Mouse (Mus musculus) spleen, adult 2 months (tissue): ENCODE measurements around the gene Kcna3. TPM values are rescaled to one million over a fixed set of nuclear protein-coding genes. Genes with fewer than 3 reads are reported as not detected.

Experiments used
- DNase-seq, 2 experiments: peaks; one replicate each; pipeline versions ENCODE4 v3.0.0 to v3.0.0-alpha.2; 2012 to 2021; ENCODE audit warnings: low spot score in 2 of 2, low read depth in 1 of 2
- H3K27ac ChIP-seq: fragments of 200-500 bp; 2 replicates; pipeline ENCODE4 v1.5.1; 2012; ENCODE audit warnings: low read length, inconsistent platforms; ENCODE audit not compliant: insufficient read depth
- H3K27me3 ChIP-seq: fragments of 200-500 bp; 2 replicates; pipeline ENCODE4 v1.6.1; 2012; ENCODE audit warnings: mild to moderate bottlenecking, moderate library complexity, low read length, inconsistent platforms; ENCODE audit not compliant: control insufficient read depth, insufficient read depth
- H3K36me3 ChIP-seq: fragments of 200-500 bp; 2 replicates; pipeline ENCODE4 v1.6.1; 2012; ENCODE audit warnings: mild to moderate bottlenecking, low read length, inconsistent platforms; ENCODE audit not compliant: control insufficient read depth, insufficient read depth
- H3K4me1 ChIP-seq: fragments of 200-500 bp; 2 replicates; pipeline ENCODE4 v1.6.1; 2011; ENCODE audit warnings: inconsistent platforms; ENCODE audit not compliant: control insufficient read depth, insufficient read depth, insufficient read length
- H3K4me3 ChIP-seq: fragments of 200-500 bp; 2 replicates; pipeline ENCODE4 v1.5.1; 2011; ENCODE audit warnings: mild to moderate bottlenecking, inconsistent platforms; ENCODE audit not compliant: insufficient read depth, insufficient read length; ENCODE audit errors: extremely low read depth
- CTCF ChIP-seq: fragments of 200-500 bp; IDR thresholded peaks from 2 replicates; pipeline ENCODE4 v1.5.1; 2011; ENCODE audit warnings: mild to moderate bottlenecking, inconsistent platforms; ENCODE audit not compliant: insufficient read depth, insufficient read length, insufficient replicate concordance; ENCODE audit errors: extremely low read depth
- POLR2A ChIP-seq: fragments of 200-500 bp; IDR thresholded peaks from 2 replicates; pipeline ENCODE4 v1.6.1; 2011; ENCODE audit warnings: low read depth, low read length, inconsistent platforms
- WGBS: fragments of 180-500 bp; shearing (Covaris S2); methylation state at CpG from one replicate; pipeline ENCODE4 v1.1.7; 2018; 5-methylcytosine and 5-hydroxymethylcytosine counted together
- polyA plus RNA-seq: library from polyadenylated mRNA; depleted of rRNA; stranded (reverse); fragments of >200 nt; gene quantifications from 2 replicates; pipeline ENCODE4 v1.2.3, GENCODE M21; 2012

The Kcna3 gene
- polyA plus RNA-seq, 1 experiment, result 21.0 TPM

- TF ChIP-seq CTCF (no peak), POLR2A (no peak)
- Histone ChIP-seq H3K27me3 (no peaks in the 10 kb centered on the region), H3K4me3 (no peak overlapping the region), H3K27ac (no peak overlapping the region), H3K4me1 (no peaks in the 10 kb centered on the region), H3K36me3 (no peaks in the 10 kb centered on the region)
- 88% methylated on average over 1 of the region's 1 CpGs for WGBS
- DNase-seq, result no peak
Observed at GRCm38 (mm10) chr3:107061468-107061867, 25.5 kb downstream of the Kcna3 start.

GRCm38 (mm10) chr3:107062771-107063170 lies 26.8 kb downstream of the Kcna3 start:
- WGBS, result 35% methylated on average over 1 of the region's 1 CpGs
- H3K4me1 ChIP-seq, result no peaks in the 10 kb centered on the region

GRCm38 (mm10) chr3:107065510-107066095 lies 29.6 kb downstream of the Kcna3 start:
- no peak overlapping the region for H3K27ac ChIP-seq
- H3K36me3 ChIP-seq, result no peaks in the 10 kb centered on the region
- 79% methylated on average over 6 of the region's 6 CpGs for WGBS
- no peak overlapping the region for H3K4me3 ChIP-seq
- TF ChIP-seq CTCF (no peak), POLR2A (no peak)
- no peaks in the 10 kb centered on the region for H3K4me1 ChIP-seq
- no peak for DNase-seq
- no peaks in the 10 kb centered on the region for H3K27me3 ChIP-seq

More at GRCm38 (mm10) chr3:107062771-107063170, 26.8 kb downstream of the Kcna3 start:
- no peaks in the 10 kb centered on the region for H3K36me3 ChIP-seq
- H3K4me3 ChIP-seq, result no peak overlapping the region
- no peaks in the 10 kb centered on the region for H3K27me3 ChIP-seq
- TF ChIP-seq CTCF (no peak), POLR2A (no peak)
- DNase-seq, result no peak
- H3K27ac ChIP-seq, result no peak overlapping the region

- H3K4me3 ChIP-seq, result no peak overlapping the region
- H3K4me1 ChIP-seq, result no peaks in the 10 kb centered on the region
- DNase-seq, result no peak
- TF ChIP-seq POLR2A (no peak), CTCF (no peak)
- H3K27ac ChIP-seq, result no peak overlapping the region
- H3K27me3 ChIP-seq, result no peaks in the 10 kb centered on the region
- 94% methylated on average over 7 of the region's 7 CpGs for WGBS
- no peaks in the 10 kb centered on the region for H3K36me3 ChIP-seq
Observed at GRCm38 (mm10) chr3:107066165-107066850, 30.3 kb downstream of the Kcna3 start.

GRCm38 (mm10) chr3:107067245-107067644 lies 31.3 kb downstream of the Kcna3 start:
- Histone ChIP-seq H3K36me3 (no peaks in the 10 kb centered on the region), H3K4me1 (no peaks in the 10 kb centered on the region), H3K27ac (no peak overlapping the region), H3K27me3 (no peaks in the 10 kb centered on the region), H3K4me3 (no peak overlapping the region)
- no peak for TF ChIP-seq CTCF
- no peak for TF ChIP-seq POLR2A
- no peak for DNase-seq
- 34% methylated on average over 6 of the region's 6 CpGs for WGBS

GRCm38 (mm10) chr3:107073863-107074262 lies 37.9 kb downstream of the Kcna3 start:
- DNase-seq, result no peak
- TF ChIP-seq CTCF (peak; percentile 18; the same call in 1 of the 2 replicates), POLR2A (no peak)
- Histone ChIP-seq H3K27me3 (no peaks in the 10 kb centered on the region), H3K36me3 (no peaks in the 10 kb centered on the region), H3K27ac (no peak overlapping the region), H3K4me1 (peaks cover 12% of the 10 kb centered on the region; the same call in 1 of the 2 replicates), H3K4me3 (no peak overlapping the region)
- 55% methylated on average over 2 of the region's 2 CpGs for whole genome bisulfite sequencing

- no peak overlapping the region for H3K4me3 ChIP-seq
- 74% methylated on average over 1 of the region's 1 CpGs for WGBS
- TF ChIP-seq POLR2A, result no peak
- no peak for TF ChIP-seq CTCF
- no peak for DNase-seq
- no peaks in the 10 kb centered on the region for H3K36me3 ChIP-seq
- H3K27me3 ChIP-seq, result no peaks in the 10 kb centered on the region
- H3K27ac ChIP-seq, result no peak overlapping the region
- peaks cover 12% of the 10 kb centered on the region; the same call in 1 of the 2 replicates for H3K4me1 ChIP-seq
Observed at GRCm38 (mm10) chr3:107075705-107076104, 39.7 kb downstream of the Kcna3 start.
